Mouse (Mus musculus) lung, postnatal 0 days (tissue): Measurements from ENCODE around the gene Dscaml1.

Experiments used
- CTCF ChIP-seq: IDR thresholded peaks from 2 replicates; pipeline ENCODE4 v1.5.1; 2016; ENCODE audit warnings: antibody characterized with exemption, mild to moderate bottlenecking
- EP300 ChIP-seq: IDR thresholded peaks from 2 replicates; pipeline ENCODE4 v1.6.1; 2016; ENCODE audit warnings: antibody characterized with exemption, mild to moderate bottlenecking, control low read depth

DNA sequence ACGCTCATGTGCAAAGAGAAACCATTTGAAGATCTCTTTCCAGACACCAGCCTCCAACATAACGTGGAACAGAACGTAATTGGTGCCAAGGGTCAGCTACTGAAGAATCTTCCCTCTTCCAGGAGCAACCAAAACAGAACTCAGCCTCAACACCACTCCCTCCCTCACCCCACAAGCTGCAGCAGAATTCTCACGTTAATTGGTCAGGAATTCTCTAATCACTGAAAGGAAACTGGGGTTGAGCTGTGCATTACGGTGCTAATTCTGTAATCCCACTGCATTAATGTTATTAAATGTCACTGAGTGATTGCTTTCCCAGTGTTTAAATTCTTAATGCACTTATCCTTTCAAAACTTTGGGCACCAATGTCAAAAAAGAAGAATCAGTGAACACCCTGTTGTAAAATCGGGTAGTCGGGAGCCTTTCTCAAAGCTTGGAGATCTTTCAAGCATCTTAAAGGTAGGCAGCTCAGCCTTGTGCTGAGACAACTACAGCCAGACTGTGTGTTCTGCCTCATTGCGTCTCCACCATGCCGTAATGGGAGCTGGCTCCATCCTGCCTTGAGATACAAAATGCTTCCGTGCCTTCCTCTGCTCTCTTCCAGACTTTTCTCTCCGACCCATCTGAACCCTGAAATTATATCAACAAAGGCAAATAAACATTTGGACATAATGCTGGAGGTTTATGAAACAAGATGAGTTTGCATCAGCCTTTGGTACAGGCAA, 184.1 kb downstream of the Dscaml1 start:
- no peak for TF ChIP-seq CTCF
- TF ChIP-seq EP300: no peak
